Mouse (Mus musculus) T-cell, adult 2 months (primary cell): ENCODE data around the gene Chst10.

ENCODE experiments used
- DNase-seq: peaks from one replicate; pipeline ENCODE4 v3.0.0; 2022; ENCODE audit warnings: low spot score

Chst10 gene

GRCm38 (mm10) chr1:38897431-38898248, at the start of gene Chst10:
Chst10 (minus strand) TSS chr1:38898161.
- DNase-seq, result peak; percentile 94

DNA sequence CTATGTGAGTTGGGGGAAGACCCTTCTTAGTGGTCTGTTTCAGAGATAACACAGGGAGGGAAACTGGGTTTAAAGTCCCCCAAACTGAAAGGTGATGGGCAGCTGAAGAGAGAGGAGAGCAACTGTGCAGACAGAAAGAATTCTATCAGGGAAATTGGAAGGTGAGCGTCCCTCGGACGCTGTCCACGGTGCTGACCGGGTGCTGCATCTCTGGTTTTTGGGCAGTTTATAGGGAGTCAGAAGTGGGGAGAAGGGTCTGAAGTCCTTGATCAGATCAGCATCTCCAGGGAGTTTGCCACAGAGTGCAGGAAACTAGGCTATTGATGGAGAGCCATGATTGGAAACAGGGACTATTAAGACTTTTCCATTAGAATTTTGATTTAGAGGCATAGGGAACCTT, 41.6 kb upstream of the Chst10 start:
- DNase-seq, result no peak

- no peak for DNase-seq
These were observed 40.9 kb upstream of the Chst10 start, which contains the start of gene Nms for GRCm38 (mm10) chr1:38938849-38939248. Nms (plus strand) TSS chr1:38939149.

GRCm38 (mm10) chr1:38936780-38937179, 38.8 kb upstream of the Chst10 start:
- DNase-seq, result peak; percentile 24

GRCm38 (mm10) chr1:38934668-38935067, 36.7 kb upstream of the Chst10 start:
- DNase-seq, result peak; percentile 20

DNA sequence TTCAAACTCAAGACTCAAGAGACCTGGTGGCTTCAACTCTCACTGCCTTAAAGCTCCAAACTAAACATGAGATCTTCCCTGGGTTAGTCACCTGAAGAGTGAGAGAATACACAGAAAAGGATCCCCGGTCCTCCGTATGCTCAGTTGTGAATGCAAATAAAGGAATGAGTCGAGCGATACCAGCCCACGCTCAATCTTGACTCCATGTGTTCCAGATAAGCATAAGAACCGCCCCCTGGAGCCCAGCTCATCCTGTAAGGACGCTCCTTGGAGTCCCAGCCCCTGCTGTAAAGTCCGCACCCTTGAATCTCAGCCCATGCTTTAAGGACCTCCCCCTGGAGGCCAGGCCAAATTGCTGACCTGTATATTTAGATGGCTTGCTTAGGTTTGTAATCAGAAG, 32.8 kb upstream of the Chst10 start:
- no peak for DNase-seq

- DNase-seq, result no peak
These were observed 31.5 kb upstream of the Chst10 start for GRCm38 (mm10) chr1:38929468-38929867.

DNA sequence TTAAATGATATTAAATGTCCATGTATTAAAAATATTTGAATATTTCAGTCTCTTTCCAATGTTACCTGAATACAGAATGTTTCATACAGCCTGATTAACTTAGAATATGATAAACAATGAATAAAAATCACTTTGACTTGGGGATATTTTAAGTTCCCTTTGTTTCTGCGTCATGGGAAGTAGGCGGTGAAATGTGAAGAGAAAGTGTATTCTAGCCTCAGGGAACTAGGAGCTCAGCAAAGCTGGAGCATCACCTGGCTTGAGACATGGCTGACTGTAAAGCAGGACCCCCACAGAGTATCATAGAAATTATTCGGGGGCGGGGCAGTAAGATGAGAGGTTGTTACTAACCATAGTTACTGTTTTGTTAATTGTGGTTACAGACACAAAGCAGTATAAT, 31.0 kb upstream of the Chst10 start:
- DNase-seq, result no peak

DNA sequence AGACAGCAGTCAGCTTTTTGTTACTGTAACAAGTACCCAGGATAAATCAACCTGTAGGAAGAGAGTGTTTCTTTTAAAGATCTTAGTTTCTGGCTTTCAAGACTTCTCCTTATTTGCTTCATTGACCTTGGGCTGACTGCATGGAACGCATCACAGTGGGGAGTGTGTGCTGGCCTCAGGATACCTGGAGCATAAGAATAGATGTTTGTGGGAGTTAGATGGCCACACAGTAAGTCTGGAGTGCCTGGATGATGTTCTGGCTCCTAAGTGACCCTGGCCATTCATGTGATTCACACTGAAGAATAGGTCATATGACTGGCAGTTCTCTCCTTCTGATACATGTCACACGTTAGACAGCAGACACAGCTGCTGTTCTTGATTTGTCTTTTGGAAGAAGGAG, 6.0 kb upstream of the Chst10 start:
- DNase-seq, result no peak

- peak; percentile 27 for DNase-seq
These were observed 4.6 kb upstream of the Chst10 start for GRCm38 (mm10) chr1:38902571-38902970.

DNA sequence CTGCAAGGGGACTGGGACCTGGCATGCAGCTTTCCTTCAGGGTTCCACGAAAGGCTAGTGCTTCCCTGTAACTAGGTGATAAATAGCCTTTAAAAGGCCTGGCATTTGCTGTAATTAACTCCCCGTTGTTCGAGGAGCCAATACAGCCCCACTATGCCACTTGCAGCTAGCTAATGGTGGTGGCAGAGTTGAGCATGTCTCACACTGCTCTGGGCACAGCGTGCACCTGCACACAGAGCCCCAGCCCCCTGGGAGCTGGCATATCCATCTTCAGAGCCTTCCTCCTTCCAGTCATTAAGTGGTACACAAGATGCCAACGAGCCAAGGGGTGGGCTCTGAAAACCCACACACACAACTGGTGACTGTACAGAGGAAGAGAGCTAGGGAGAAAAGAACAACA, 4.9 kb downstream of the Chst10 start:
- no peak for DNase-seq

DNA sequence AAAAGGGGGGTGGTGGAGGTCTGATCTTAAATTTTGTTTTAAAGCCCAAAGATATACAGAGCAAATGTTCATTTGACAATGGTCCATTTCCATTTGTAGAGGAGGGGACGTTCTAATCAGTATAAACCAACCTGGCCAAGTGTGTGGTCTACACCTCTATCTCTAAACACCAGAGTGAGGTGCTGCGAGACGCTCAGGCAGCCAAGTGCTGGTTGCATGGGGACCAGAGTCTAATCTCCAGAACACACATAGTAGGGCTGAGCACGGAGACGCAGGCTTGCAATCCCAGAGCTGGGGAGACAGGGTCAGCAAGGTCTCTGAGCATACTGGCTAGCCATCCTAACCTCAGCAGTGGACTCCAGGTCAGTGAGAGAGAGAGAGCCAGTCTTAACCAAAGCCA, 6.5 kb downstream of the Chst10 start:
- no peak for DNase-seq

DNA sequence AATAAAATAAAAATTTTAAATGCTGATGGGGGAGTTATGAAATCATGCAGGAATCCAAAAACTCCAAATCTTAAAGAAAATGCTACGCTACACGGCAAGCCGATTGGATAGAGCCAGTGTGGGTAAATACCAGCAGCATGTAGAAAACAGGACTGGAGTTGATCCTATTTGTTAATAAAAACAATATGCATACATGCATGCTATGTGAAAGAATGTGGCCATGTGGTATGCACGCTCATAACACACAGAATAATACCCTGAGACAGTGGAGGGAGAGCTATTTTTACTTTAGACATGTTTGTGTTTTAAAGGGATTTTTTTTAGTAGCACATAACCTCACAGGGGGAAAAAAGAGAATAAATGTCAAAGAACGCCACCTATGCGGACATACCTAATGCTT, 9.2 kb downstream of the Chst10 start:
- DNase-seq, result no peak

DNA sequence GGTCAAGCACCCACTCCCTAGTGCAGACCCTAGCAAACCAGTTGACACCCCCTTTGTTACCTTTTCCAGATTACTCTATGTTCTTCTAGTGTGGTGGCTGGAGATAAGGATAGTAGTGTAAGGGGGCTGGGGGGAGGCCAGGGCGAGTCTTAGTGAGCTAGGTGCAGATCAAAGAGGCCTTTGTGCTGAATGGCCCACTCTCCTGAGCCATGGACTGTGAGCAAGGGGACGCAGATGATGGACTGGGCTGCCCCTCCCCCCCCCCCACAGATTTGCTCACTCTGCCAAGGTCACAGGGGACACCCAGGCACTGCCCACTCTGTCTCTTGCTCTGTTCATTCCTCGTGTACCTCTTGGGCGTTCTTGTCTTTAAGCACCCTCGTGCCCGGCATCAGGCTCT, 10.9 kb downstream of the Chst10 start:
- DNase-seq, result no peak

GRCm38 (mm10) chr1:38886602-38887001, 11.4 kb downstream of the Chst10 start:
- DNase-seq, result no peak

- peak; percentile 53 for DNase-seq
These were observed 12.0 kb downstream of the Chst10 start for GRCm38 (mm10) chr1:38885956-38886355.

DNA sequence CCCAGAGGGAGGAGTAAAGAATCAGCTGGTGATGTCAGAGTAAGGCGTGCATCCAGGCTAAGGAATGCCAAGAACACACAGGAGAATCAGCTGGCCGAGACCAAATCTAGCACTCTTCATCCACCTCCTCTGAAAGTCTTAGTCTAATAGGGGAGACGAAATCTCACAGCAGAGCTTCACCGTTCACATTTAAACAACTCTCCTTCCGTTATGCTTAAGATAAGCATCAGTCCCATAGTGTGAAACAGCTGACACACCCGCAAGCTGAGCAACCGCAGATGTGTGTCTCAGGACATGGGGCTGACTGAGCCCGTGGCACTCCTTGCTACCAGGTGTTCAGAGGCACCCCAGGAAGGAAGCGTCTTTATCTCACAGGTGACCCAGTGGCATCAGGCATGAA, 14.2 kb downstream of the Chst10 start:
- peak; percentile 57 for DNase-seq

GRCm38 (mm10) chr1:38882746-38883145, 15.2 kb downstream of the Chst10 start:
- no peak for DNase-seq

- no peak for DNase-seq
These were observed 16.6 kb downstream of the Chst10 start for GRCm38 (mm10) chr1:38881366-38881765.

- no peak for DNase-seq
These were observed 21.1 kb downstream of the Chst10 start for GRCm38 (mm10) chr1:38876671-38877382.

- no peak for DNase-seq
These were observed 24.1 kb downstream of the Chst10 start for GRCm38 (mm10) chr1:38873911-38874310.

DNA sequence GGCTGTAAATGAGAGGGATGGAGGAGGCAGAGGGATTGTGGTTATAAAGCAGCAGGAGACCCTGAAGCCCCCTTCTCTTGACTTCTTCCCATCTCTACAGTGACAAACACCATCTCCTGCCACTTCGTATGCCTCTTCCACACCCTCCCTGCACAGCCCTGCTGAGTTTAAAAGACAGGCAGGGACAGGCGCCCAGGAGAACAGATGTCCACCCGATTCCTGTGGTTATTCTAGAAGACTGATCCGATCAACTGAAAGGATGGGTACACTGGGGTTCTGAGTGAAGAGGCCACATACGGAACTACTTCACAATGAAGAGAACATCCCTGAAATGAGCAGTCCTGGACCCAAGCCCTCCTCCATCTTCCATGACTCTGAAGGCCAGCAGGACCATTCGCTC, 26.1 kb downstream of the Chst10 start:
- no peak for DNase-seq

DNA sequence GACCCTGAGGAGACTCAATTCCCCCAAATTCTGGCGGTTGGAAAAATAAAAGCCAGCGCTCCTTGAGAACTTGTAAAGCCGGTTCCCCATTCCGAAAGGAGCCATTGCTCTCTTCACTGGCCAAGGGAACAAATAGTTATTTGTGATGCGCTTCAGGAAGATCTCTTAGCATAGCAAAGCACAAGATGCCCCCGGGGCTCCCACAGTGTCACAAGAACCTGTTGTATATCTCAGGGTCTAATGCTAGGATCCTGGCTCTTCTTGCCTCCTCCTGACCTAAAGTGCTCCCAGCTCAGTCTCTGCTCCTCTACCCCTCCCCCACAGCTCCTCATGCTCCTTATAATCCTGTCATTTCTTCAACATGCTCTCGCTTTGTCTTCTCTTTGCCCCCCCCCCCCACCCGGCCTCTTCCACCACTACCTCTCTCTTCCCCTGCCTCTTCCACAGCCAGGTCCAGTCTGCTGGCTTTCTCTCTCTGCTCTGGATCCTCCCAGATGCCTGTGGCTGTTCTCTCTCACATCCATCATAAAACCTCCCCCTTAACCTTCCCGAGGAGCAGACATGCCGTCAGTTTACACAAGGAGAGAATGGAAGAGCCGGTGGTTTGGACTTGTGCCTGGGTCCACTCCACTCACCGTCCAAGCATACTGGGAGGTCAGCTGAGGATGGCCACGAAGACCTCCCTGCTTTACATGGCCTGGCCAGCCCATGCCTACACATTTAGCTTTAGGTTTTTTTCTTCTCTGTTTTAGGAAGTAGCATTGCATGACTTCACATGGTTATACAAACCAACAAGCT, 28.4 kb downstream of the Chst10 start:
- DNase-seq, result no peak
